Mouse (Mus musculus) frontal cortex, postnatal 25 days (tissue): Measurements from ENCODE around the gene Xpnpep2.

ENCODE experiments used
- DNase-seq, 2 experiments: peaks; one replicate each; pipeline ENCODE4 v3.0.0; 2022; ENCODE audit warnings: low spot score in 2 of 2

Gene Xpnpep2

GRCm38 (mm10) chrX:48158229-48158919 lies 49.8 kb downstream of the Xpnpep2 start:
- no peak for DNase-seq

- DNase-seq, result no peak
Measured at GRCm38 (mm10) chrX:48169892-48170291, 61.4 kb downstream of the Xpnpep2 start.

GRCm38 (mm10) chrX:48170368-48170767 lies 61.8 kb downstream of the Xpnpep2 start:
- DNase-seq, result no peak

GRCm38 (mm10) chrX:48181844-48182243 lies 73.3 kb downstream of the Xpnpep2 start:
- no peak for DNase-seq

- DNase-seq, result no peak
Measured at GRCm38 (mm10) chrX:48184703-48185102, 76.2 kb downstream of the Xpnpep2 start.
